Mouse (Mus musculus) skeletal muscle tissue, adult 2 months (tissue): ENCODE results near the gene Olfr1198.

ENCODE experiments used
- DNase-seq: peaks from one replicate; pipeline ENCODE4 v3.0.0-alpha.2; 2012; ENCODE audit warnings: low read depth, low spot score

Gene Olfr1198

GRCm38 (mm10) chr2:88751270-88751669 is at the start of gene Olfr1198:
Gene Olfr1198, minus strand, starts transcription at chr2:88751370.
- DNase-seq = no peak

- DNase-seq = no peak
Observed at GRCm38 (mm10) chr2:88792736-88793135, 41.6 kb upstream of the Olfr1198 start, which contains the start of gene Olfr1201. Gene Olfr1201, plus strand, starts transcription at chr2:88793036.

GRCm38 (mm10) chr2:88770388-88770787 is 19.2 kb upstream of the Olfr1198 start, which contains the start of gene Olfr1200:
Gene Olfr1200, minus strand, starts transcription at chr2:88770488.
- no peak for DNase-seq

- no peak for DNase-seq
Observed at GRCm38 (mm10) chr2:88760369-88760768, 9.2 kb upstream of the Olfr1198 start, which contains the start of gene Olfr1199. Gene Olfr1199, minus strand, starts transcription at chr2:88760469.

- no peak for DNase-seq
Observed at GRCm38 (mm10) chr2:88743379-88743778, 7.8 kb downstream of the Olfr1198 start.

DNA sequence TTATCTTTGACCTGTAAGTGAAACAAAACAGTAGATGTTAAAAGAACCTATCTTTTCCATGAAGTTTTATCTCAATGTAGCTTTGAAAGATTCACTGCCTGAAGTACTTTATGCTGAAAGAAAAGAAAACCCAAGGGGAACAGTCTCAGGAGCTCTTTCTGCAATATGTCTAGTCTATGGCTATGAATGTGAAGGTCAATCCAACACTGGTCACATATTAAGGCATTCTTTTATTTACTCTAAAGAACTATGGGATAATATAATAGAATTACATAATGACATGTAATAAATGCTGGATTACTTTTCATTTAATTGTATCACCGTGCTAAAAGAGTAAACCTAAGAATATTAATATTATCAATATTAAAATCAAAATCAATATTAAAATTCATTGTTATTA is 18.9 kb downstream of the Olfr1198 start, which contains the start of gene Olfr1197:
Gene Olfr1197 (minus strand): TSS at position 101 of the 400 bp plus-strand sequence.
- DNase-seq = no peak

DNA sequence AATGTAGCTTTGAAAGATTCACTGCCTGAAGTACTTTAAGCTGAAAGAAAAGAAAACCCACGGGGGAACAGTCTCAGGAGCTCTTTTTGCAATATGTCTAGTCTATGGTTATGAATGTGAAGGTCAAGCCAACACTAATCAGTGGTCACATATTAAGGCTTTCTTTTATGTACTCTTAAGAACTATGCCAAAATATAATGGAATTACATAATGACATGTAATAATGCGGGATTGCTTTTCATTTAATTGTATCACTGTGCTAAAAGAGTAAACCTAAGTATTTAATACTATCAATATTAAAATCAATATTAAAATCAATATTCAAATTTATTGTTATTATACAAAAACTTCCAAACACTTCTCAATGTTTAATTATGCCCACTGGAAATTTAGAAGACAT is 46.7 kb downstream of the Olfr1198 start, which contains the start of gene Olfr1196:
Gene Olfr1196 (minus strand): TSS at position 101 of the 400 bp plus-strand sequence.
- no peak for DNase-seq
